Mouse (Mus musculus) gastrocnemius, postnatal 14 days (tissue): ENCODE measurements around the gene Stard13. TPM values are rescaled to one million over a fixed set of nuclear protein-coding genes. Genes with fewer than 3 reads are reported as not detected.

ENCODE experiments used
- DNase-seq: peaks from one replicate; pipeline ENCODE4 v3.0.0; 2021; ENCODE audit warnings: mixed read lengths
- intact Hi-C: fragments of 180-260 bp; cut with DNase I; formaldehyde crosslinking; loops from one replicate; pipeline ENCODE4 v1.15.1; 2025; ENCODE audit warnings: low total_unique reads
- total RNA-seq, 2 experiments: library from RNA; stranded (reverse); gene quantifications; 2 replicates each; pipeline ENCODE4 v1.2.3; 2021

The Stard13 gene
- total RNA-seq, 2 experiments from 2014 or later, result 10.9 to 13.5 TPM

- no peak for DNase-seq
- intact Hi-C loops, result no loop called here
Measured at GRCm38 (mm10) chr5:151151549-151151948, 82.1 kb downstream of the Stard13 start.

- DNase-seq, result no peak
- intact Hi-C loops, result loop anchor here (10.0 kb wide), 1 partner anchor 85 kb away; the partner anchor contains the start of gene Stard13
Measured at GRCm38 (mm10) chr5:151149509-151149908, 84.1 kb downstream of the Stard13 start.

GRCm38 (mm10) chr5:151148079-151148478, 85.6 kb downstream of the Stard13 start:
- no peak for DNase-seq
- intact Hi-C loops, result loop anchor here (10.0 kb wide), 1 partner anchor 87 kb away; the partner anchor contains the start of gene Stard13

GRCm38 (mm10) chr5:151145807-151146206, 87.8 kb downstream of the Stard13 start:
- intact Hi-C loops, result loop anchor here (10.0 kb wide), 1 partner anchor 89 kb away; the partner anchor contains the start of gene Stard13
- DNase-seq, result no peak

- no peak for DNase-seq
- intact Hi-C loops, result loop anchor here (10.0 kb wide), 1 partner anchor 91 kb away; the partner anchor contains the start of gene Stard13
Measured at GRCm38 (mm10) chr5:151143955-151144354, 89.7 kb downstream of the Stard13 start.

- DNase-seq, result peak; percentile 30
- intact Hi-C loops, result loop anchor here (10.0 kb wide), 1 partner anchor 92 kb away; the partner anchor contains the start of gene Stard13
Measured at GRCm38 (mm10) chr5:151142671-151143601, 90.7 kb downstream of the Stard13 start.

GRCm38 (mm10) chr5:151142241-151142640, 91.4 kb downstream of the Stard13 start:
- DNase-seq, result peak; percentile 35
- intact Hi-C loops, result loop anchor here (10.0 kb wide), 1 partner anchor 93 kb away; the partner anchor contains the start of gene Stard13

GRCm38 (mm10) chr5:151137901-151138300, 95.7 kb downstream of the Stard13 start:
- intact Hi-C loops, result loop anchor here (10.0 kb wide), 1 partner anchor 227 kb away; no protein-coding TSS in a partner anchor
- DNase-seq, result no peak

GRCm38 (mm10) chr5:151137311-151137710, 96.3 kb downstream of the Stard13 start:
- no peak for DNase-seq

GRCm38 (mm10) chr5:151135965-151136364, 97.7 kb downstream of the Stard13 start:
- DNase-seq, result no peak
- intact Hi-C loops, result loop anchor here (10.0 kb wide), 1 partner anchor 229 kb away; no protein-coding TSS in a partner anchor

More at GRCm38 (mm10) chr5:151137311-151137710, 96.3 kb downstream of the Stard13 start:
- intact Hi-C loops, result loop anchor here (10.0 kb wide), 1 partner anchor 227 kb away; no protein-coding TSS in a partner anchor

- intact Hi-C loops, result loop anchor here (10.0 kb wide), 1 partner anchor 230 kb away; no protein-coding TSS in a partner anchor
- no peak for DNase-seq
Measured at GRCm38 (mm10) chr5:151135078-151135826, 98.4 kb downstream of the Stard13 start.

GRCm38 (mm10) chr5:151134202-151134601, 99.4 kb downstream of the Stard13 start:
- no peak for DNase-seq
- intact Hi-C loops, result loop anchor here (10.0 kb wide), 1 partner anchor 231 kb away; no protein-coding TSS in a partner anchor

GRCm38 (mm10) chr5:151133744-151134143, 99.9 kb downstream of the Stard13 start:
- intact Hi-C loops, result loop anchor here (10.0 kb wide), 1 partner anchor 231 kb away; no protein-coding TSS in a partner anchor
- no peak for DNase-seq

GRCm38 (mm10) chr5:151129762-151130161, 103.9 kb downstream of the Stard13 start:
- intact Hi-C loops, result loop anchor here (10.0 kb wide), 1 partner anchor 235 kb away; no protein-coding TSS in a partner anchor
- DNase-seq, result no peak

GRCm38 (mm10) chr5:151127298-151127717, 106.3 kb downstream of the Stard13 start:
- no peak for DNase-seq
- intact Hi-C loops, result no loop called here

GRCm38 (mm10) chr5:151126608-151127005, 107.0 kb downstream of the Stard13 start:
- DNase-seq, result no peak
- intact Hi-C loops, result no loop called here

GRCm38 (mm10) chr5:151125985-151126607, 107.5 kb downstream of the Stard13 start:
- DNase-seq, result no peak

GRCm38 (mm10) chr5:151117846-151118245, 115.8 kb downstream of the Stard13 start:
- intact Hi-C loops, result no loop called here
- no peak for DNase-seq

More at GRCm38 (mm10) chr5:151125985-151126607, 107.5 kb downstream of the Stard13 start:
- intact Hi-C loops, result no loop called here
